Mouse (Mus musculus) lung, adult 2 months (tissue): ENCODE results near the gene Gm21904.
"Not testable (repeated sequence)": the region's sequence is repeated elsewhere in the genome, so short reads cannot be mapped to it uniquely, and the experiment has no call there.

Experiments used
- CTCF ChIP-seq: fragments of 200-500 bp; IDR thresholded peaks from 2 replicates; pipeline ENCODE4 v1.5.1; 2011; ENCODE audit warnings: mild to moderate bottlenecking, low read length, control low read depth; ENCODE audit not compliant: insufficient read depth
- POLR2A ChIP-seq: fragments of 200-500 bp; IDR thresholded peaks from 2 replicates; pipeline ENCODE4 v1.6.1; 2011; ENCODE audit warnings: low read depth, mild to moderate bottlenecking, control low read depth, low read length, borderline replicate concordance; ENCODE audit errors: extremely low read depth

DNA sequence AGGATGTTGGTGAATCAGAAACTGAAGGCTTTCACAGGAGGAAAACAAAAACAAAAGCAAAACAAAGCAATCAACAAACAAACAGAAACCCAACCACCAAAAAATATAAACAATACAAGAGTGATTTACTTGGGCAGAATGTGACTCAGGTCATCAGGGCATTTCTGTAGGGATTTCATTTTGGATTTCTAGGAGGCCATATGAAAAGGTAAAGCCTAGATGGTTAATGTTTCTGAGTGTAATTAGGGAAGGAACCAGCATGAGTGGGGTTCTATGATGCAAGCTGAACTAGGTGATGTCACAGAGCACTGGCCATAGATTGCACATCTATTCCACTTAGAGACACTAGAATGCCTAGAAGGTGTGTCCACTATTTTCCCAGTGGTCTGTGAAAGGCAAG lies 28.4 kb upstream of the Gm21904 start, which contains the start of the genes Gm20772 and Gm20831:
- TF ChIP-seq CTCF, POLR2A: not testable (repeated sequence)
